Mouse (Mus musculus) frontal cortex, postnatal 14 days (tissue): ENCODE measurements around the gene Prdm13.

ENCODE experiments used
- DNase-seq, 2 experiments: peaks; one replicate each; pipeline ENCODE4 v3.0.0; 2022; ENCODE audit warnings: low spot score in 2 of 2

Gene Prdm13

GRCm38 (mm10) chr4:21678101-21678974 lies 7.4 kb downstream of the Prdm13 start:
- DNase-seq: no peak

GRCm38 (mm10) chr4:21674691-21675090 lies 11.1 kb downstream of the Prdm13 start:
- no peak for DNase-seq

GRCm38 (mm10) chr4:21674042-21674441 lies 11.7 kb downstream of the Prdm13 start:
- DNase-seq: no peak

GRCm38 (mm10) chr4:21665961-21666360 lies 19.8 kb downstream of the Prdm13 start:
- DNase-seq: no peak

- no peak for DNase-seq
Measured at GRCm38 (mm10) chr4:21658184-21658583, 27.6 kb downstream of the Prdm13 start.

- DNase-seq: no peak
Measured at GRCm38 (mm10) chr4:21629275-21629583, 56.5 kb downstream of the Prdm13 start.

- no peak for DNase-seq
Measured at GRCm38 (mm10) chr4:21628367-21629274, 57.1 kb downstream of the Prdm13 start.
